Mouse (Mus musculus) hindbrain, postnatal 0 days (tissue): Measurements from ENCODE around the gene Ostm1. TPM values are rescaled to one million over a fixed set of nuclear protein-coding genes. Genes with fewer than 3 reads are reported as not detected.

Experiments
- ATAC-seq: fragments of 200-750 bp; cut with Nextera tagmentation; 2 replicates; pipeline ENCODE4 v1.8.0; 2017; ENCODE audit warnings: mild to moderate bottlenecking, moderate TSS enrichment, moderate library complexity
- DNase-seq: peaks from one replicate; pipeline ENCODE4 v3.0.0-alpha.2; 2015; ENCODE audit warnings: low spot score
- H3K27ac ChIP-seq: fragments of 300-500 bp; sonication (generic); 2 replicates; pipeline ENCODE4 v1.5.1; 2014; ENCODE audit warnings: mild to moderate bottlenecking
- H3K27me3 ChIP-seq: fragments of 300-500 bp; sonication (generic); 2 replicates; pipeline ENCODE4 v1.6.1; 2014; ENCODE audit warnings: low read length, mixed read lengths; ENCODE audit not compliant: insufficient read depth
- H3K36me3 ChIP-seq: fragments of 300-500 bp; sonication (generic); 2 replicates; pipeline ENCODE4 v1.6.1; 2014; ENCODE audit warnings: low read length, mixed read lengths; ENCODE audit not compliant: insufficient read depth
- H3K4me1 ChIP-seq: fragments of 300-500 bp; sonication (generic); 2 replicates; pipeline ENCODE4 v1.6.1; 2014; ENCODE audit warnings: antibody characterized with exemption, low read length, mixed read lengths; ENCODE audit not compliant: insufficient read depth
- H3K4me2 ChIP-seq: fragments of 300-500 bp; sonication (generic); 2 replicates; pipeline ENCODE4 v1.6.1; 2014; ENCODE audit warnings: low read depth, mild to moderate bottlenecking, low read length, moderate library complexity, mixed read lengths
- H3K4me3 ChIP-seq: fragments of 300-500 bp; sonication (generic); 2 replicates; pipeline ENCODE4 v1.5.1; 2014; ENCODE audit warnings: low read length
- H3K9ac ChIP-seq: fragments of 300-500 bp; sonication (generic); replicated peaks from 2 replicates; pipeline ENCODE4 v1.6.1; 2014; ENCODE audit warnings: mild to moderate bottlenecking, low read length, moderate library complexity, mixed read lengths
- H3K9me3 ChIP-seq: fragments of 300-500 bp; sonication (generic); 2 replicates; pipeline ENCODE4 v1.6.1; 2016; ENCODE audit warnings: low read length, mixed read lengths
- CTCF ChIP-seq: IDR thresholded peaks from 2 replicates; pipeline ENCODE4 v1.5.1; 2016; ENCODE audit warnings: antibody characterized with exemption, control low read depth, low read depth
- WGBS: fragments of 180-500 bp; shearing (Covaris S2); extraction: QIAGEN DNeasy Blood & Tissue Kit; methylation state at CpG from one replicate; pipeline ENCODE4 v1.1.7; 2014; 5-methylcytosine and 5-hydroxymethylcytosine counted together
- polyA plus RNA-seq: library from polyadenylated mRNA; unstranded; fragments of >200 nt; fragmentation: Nextera tagmentation; extraction: Ambion mirVana; gene quantifications from 2 replicates; pipeline ENCODE4 v1.2.1, GENCODE M21; 2015
- total RNA-seq: library from RNA; depleted of rRNA; stranded (reverse); fragments of >200 nt; gene quantifications from 2 replicates; pipeline ENCODE4 v1.2.3, GENCODE M21; 2014

Ostm1 gene
- total and polyA plus RNA-seq, 2 experiments from 2014 or later: 36.8 to 43.1 TPM

DNA sequence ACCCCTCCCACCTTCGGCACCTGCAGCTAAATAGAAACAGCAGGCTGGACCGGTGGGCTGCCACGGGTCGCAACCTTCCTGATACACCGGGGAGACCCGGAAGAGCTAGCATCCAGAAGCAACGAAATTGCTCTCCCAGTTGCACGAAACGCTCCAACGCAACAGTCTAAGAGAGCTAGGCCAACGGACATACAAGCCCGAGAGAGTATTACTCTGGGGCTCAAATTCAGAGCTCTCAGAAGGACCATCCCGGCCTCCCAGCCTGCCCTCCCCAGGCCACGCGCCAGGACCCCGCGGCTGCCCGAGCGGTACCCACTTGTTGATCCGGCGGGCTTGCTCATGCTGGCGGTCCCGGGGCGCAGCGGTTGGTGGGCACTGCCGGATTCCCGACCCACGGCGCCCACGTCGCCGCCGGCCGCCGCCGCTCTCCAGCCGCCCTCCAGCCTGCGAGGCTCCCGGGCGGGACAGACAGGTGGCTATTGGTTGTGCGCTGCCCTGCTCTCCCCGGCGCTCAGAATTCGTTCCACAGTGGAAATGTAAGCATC, 984 bp upstream of the Ostm1 start:
- Histone ChIP-seq H3K27me3 (peaks cover 89% of the 10 kb centered on the region), H3K9me3 (no peaks in the 10 kb centered on the region), H3K4me1 (no peaks in the 10 kb centered on the region), H3K9ac (no peak overlapping the region), H3K27ac (no peak overlapping the region), H3K36me3 (no peaks in the 10 kb centered on the region), H3K4me2 (peak overlapping the region; percentile 40; the same call in 1 of the 2 replicates), H3K4me3 (no peak overlapping the region)
- DNase-seq (no peak), ATAC-seq (no peak)
- under 1% methylated on average over 44 of the region's 44 CpGs for WGBS
- TF ChIP-seq CTCF: no peak

DNA sequence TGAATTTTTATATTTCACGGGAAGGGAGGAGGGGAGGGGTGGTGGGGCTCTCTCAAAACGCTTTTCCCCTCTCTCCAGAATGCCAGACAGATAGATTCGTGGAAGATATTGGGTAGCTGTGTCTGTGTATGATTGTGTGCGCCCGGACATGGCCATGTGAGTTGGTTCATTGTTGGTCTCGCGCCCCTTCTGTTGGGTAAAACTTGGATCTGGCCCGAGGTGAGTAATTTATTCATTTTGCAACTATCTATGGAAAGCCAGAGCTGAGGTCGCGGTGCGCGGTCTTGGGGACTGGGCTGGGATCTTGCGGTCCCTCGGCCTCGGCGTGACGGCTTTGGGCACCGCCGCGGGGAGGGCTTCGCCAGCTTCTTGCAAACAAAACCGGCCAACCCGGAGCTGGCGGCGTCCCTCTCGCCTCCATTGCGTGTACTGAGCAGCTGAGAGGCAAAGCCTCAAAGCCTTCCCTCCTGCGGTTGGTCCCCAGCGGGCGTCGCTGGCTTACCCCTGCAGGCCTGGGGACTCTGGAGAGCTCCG, 347 bp downstream of the Ostm1 start:
- no peak for TF ChIP-seq CTCF
- H3K9ac ChIP-seq: no peak overlapping the region
- under 1% methylated on average over 32 of the region's 32 CpGs for WGBS
- no peak for DNase-seq
- ATAC-seq: no peak
- no peaks in the 10 kb centered on the region for H3K36me3 ChIP-seq
- H3K27ac ChIP-seq: no peak overlapping the region
- H3K9me3 ChIP-seq: no peaks in the 10 kb centered on the region
- H3K4me2 ChIP-seq: peak overlapping the region; percentile 40
- H3K4me1 ChIP-seq: no peaks in the 10 kb centered on the region
- H3K4me3 ChIP-seq: peak overlapping the region; percentile 26
- peaks cover 83% of the 10 kb centered on the region for H3K27me3 ChIP-seq

DNA sequence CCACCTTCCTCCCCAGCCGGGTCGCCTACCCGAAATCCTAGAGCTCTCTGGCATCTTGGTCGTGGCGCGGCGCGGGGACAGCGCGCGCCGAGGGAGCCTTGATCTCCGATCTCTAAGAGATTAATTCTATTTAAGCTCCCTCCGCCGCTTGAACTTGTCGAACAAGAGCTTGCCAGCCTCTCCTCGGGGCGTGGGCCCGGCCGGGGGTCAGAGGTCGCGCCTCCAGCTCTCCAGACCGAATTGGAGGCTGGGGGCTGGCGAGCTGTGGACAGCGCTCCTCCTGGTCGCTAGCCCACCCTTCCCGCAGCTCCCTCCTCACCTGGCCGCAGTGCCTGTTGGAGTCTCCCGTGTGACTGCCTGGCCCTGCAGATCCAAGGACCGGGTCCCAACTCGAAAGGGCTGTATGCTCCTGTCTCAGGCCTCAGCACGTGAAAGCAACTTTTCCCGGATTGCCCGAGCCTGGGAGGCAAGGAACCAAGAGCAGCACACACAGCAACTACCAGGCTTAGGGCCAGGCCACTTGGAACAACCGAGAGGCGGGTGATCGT, 888 bp downstream of the Ostm1 start:
- peaks cover 86% of the 10 kb centered on the region for H3K27me3 ChIP-seq
- no peak for TF ChIP-seq CTCF
- peak overlapping the region; percentile 26 for H3K4me3 ChIP-seq
- 1% methylated on average over 37 of the region's 37 CpGs for WGBS
- DNase-seq: no peak
- H3K4me2 ChIP-seq: peak overlapping the region; percentile 40
- no peak overlapping the region for H3K9ac ChIP-seq
- H3K4me1 ChIP-seq: no peaks in the 10 kb centered on the region
- no peaks in the 10 kb centered on the region for H3K9me3 ChIP-seq
- ATAC-seq: no peak
- no peak overlapping the region for H3K27ac ChIP-seq
- H3K36me3 ChIP-seq: no peaks in the 10 kb centered on the region

DNA sequence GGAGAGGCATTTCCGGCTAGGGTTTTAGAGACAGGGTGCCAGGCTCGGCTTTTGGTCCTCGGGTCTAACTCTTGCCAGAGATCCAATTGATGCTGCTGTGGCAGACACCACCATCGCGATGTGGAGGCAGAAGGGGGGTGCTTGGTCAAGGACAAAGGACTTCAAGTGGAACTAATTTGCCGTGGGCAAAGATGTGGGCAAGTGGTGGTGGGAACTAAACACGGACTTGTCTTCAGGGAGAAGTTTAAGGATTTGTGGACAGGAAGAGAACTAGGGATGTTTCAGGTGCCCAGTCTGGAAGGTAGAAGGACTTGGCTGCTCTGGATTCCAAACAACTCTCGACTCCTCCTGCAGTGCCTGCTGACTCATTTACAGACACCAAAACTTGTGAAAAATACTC, 1.5 kb downstream of the Ostm1 start:
- H3K27ac ChIP-seq: no peak overlapping the region
- DNase-seq (no peak), ATAC-seq (no peak)
- no peak overlapping the region for H3K9ac ChIP-seq
- WGBS: 2% methylated on average over 8 of the region's 8 CpGs
- H3K4me3 ChIP-seq: no peak overlapping the region
- H3K4me1 ChIP-seq: no peaks in the 10 kb centered on the region
- no peaks in the 10 kb centered on the region for H3K36me3 ChIP-seq
- peaks cover 86% of the 10 kb centered on the region for H3K27me3 ChIP-seq
- no peak for TF ChIP-seq CTCF
- H3K9me3 ChIP-seq: no peaks in the 10 kb centered on the region
- H3K4me2 ChIP-seq: no peak overlapping the region

DNA sequence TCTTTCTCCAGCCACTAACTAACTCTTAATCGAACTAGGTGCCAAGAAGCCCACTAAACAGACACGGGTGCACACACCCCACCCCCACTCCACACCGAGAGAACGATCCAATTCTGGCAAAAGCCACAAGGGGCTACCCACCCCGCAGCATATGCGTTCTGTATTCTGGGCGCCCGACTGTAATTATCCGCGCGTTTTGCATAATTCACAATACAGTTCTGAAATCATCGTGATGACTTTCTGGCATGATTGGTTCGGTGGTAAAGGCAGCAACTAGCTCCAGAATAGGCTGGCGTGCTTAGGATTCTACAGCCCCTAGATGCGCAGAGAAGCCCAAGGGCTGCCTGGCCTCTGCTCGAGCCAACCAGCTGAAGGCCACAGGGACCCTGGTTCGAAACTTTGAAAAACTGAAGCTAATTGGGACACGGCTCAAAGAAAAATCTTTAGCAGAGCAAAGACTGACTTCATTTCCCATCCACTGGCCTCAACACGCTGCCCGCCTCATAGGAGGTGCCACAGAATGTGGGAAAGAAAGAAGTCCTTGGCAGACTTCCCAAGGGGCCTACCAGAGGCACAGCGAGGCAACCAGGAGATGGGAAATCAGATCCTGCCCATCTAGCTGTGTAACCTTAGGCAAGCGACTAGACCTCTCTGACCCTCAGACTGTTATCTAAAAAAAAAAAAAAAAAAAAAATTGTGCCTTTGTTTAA, 2.1 kb downstream of the Ostm1 start:
- H3K36me3 ChIP-seq: no peaks in the 10 kb centered on the region
- TF ChIP-seq CTCF: no peak
- DNase-seq (no peak), ATAC-seq (no peak)
- WGBS: 3% methylated on average over 22 of the region's 22 CpGs
- no peak overlapping the region for H3K27ac ChIP-seq
- H3K9me3 ChIP-seq: no peaks in the 10 kb centered on the region
- no peaks in the 10 kb centered on the region for H3K4me1 ChIP-seq
- no peak overlapping the region for H3K4me2 ChIP-seq
- no peak overlapping the region for H3K9ac ChIP-seq
- H3K4me3 ChIP-seq: no peak overlapping the region
- peaks cover 83% of the 10 kb centered on the region for H3K27me3 ChIP-seq

DNA sequence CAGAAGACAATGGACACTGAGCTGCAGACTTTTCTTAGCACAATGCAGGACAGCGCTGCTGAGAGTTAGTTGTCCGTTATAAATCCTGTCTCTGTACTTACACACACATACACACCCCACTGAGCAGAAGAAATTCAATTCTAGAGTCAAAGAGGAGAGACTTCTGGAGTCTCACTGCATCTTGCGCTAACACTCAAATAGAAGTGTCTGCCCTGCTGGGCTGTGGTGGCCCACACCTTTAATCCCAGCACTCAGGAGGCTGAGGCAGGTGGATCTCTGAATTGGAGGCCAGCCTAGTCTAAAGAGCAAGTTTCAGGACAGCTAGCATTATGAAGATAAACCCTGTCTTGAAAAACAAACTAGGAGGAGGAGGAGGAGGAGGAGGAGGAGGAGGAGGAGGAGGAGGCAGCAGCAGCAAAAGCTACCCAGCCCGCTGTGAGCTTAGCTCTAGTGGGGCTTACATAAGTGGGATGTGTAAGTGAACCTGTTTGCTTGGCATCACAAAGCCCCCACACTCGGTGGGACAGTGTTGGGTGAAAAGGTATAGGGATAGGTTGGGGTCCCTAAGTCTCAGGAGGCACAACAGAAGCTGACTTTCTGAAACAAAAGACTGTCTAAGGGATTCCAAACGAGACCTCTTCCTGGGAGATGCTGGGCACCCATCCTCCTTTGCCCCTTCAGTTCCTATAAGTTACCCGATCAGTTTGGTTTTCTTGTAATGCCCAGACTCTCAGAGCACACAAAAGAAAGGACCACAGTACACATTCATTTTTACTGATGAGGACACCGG, 4.5 kb downstream of the Ostm1 start:
- ATAC-seq (no peak), DNase-seq (no peak)
- H3K4me3 ChIP-seq: no peak overlapping the region
- no peaks in the 10 kb centered on the region for H3K36me3 ChIP-seq
- no peak overlapping the region for H3K9ac ChIP-seq
- peaks cover 88% of the 10 kb centered on the region for H3K27me3 ChIP-seq
- 10% methylated on average over 8 of the region's 8 CpGs for WGBS
- no peak for TF ChIP-seq CTCF
- H3K4me1 ChIP-seq: no peaks in the 10 kb centered on the region
- H3K4me2 ChIP-seq: no peak overlapping the region
- H3K27ac ChIP-seq: no peak overlapping the region
- H3K9me3 ChIP-seq: no peaks in the 10 kb centered on the region
